Mouse (Mus musculus): Measurements from ENCODE around the gene Cc2d1a. TPM values are rescaled to one million over a fixed set of nuclear protein-coding genes. Genes with fewer than 3 reads are reported as not detected.

The Cc2d1a gene
- polyA plus RNA-seq, 1 experiment from 2014 or later = 18.6 TPM

DNA sequence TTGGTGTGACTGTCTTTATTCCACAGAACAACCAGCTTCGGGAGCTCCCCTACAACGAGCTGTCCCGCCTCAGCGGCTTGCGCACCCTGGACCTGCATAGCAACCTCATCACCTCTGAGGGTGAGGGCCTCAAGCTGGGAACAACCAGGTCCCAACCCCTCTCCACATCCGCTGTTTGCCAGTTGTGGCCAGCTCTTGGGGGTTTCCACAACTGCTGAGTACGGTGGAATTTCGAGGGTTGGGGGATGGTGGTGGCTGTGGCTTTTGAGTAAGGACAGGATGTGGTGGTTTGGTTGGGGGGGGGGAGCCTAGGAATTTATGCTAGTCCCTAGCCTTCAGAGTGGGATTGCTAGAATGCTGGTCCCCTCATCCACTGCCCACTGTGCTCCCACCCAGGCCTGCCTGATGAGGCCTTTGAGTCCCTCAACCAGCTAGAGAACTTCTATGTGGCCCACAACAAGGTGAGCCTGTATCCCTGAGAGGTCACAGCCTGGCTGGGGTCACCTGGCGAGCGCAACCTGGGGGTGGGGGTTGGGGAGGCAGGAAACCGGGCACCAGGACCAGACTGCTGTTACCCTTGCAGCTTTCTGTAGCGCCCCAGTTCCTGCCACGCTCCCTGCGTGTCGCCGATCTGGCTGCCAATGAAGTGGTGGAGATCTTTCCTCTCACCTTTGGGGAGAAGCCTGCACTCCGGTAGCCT lies 20.4 kb downstream of the Cc2d1a start:
- no peaks in the 10 kb centered on the region for H3K9me3 ChIP-seq (replicated peaks)
- WGBS = 71% methylated on average over 17 of the region's 17 CpGs
- ATAC-seq = no peak
- no peaks in the 10 kb centered on the region for H3K27me3 ChIP-seq
- no peak overlapping the region for H3K27ac ChIP-seq
- peaks cover 5% of the 10 kb centered on the region; the same call in 1 of the 2 replicates for H3K4me1 ChIP-seq
- peaks cover 10% of the 10 kb centered on the region for H3K36me3 ChIP-seq (ENCODE audit: poor library complexity, severe bottlenecking)
- no peak overlapping the region for H3K9ac ChIP-seq
- no peak overlapping the region for H3K4me2 ChIP-seq
- H3K4me3 ChIP-seq = no peak overlapping the region

DNA sequence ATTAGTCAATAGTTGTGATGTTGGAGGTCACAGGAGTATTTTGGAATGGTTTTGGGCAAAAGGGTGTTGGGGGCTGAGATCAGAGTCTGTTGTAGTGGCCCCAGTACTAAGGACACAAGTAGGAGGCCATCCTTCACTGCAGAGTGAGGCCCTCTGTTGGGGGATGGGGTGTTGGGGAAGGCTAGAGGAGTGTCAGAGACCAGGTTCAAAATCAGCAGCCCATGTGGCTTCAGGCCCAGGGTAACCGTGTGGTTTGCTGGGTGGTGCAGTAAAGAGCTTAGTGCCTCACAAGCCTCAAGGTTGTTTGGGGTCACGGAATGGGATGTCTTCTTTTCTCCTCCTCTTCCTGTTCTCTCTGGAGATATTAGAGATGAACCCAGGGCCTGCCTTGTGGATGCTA lies 21.0 kb downstream of the Cc2d1a start:
- no peak for ATAC-seq
- H3K4me1 ChIP-seq = peaks cover 5% of the 10 kb centered on the region; the same call in 1 of the 2 replicates
- H3K9ac ChIP-seq = no peak overlapping the region
- 67% methylated on average over 2 of the region's 2 CpGs for WGBS
- H3K27me3 ChIP-seq = no peaks in the 10 kb centered on the region
- no peak overlapping the region for H3K27ac ChIP-seq
- H3K4me2 ChIP-seq = no peak overlapping the region
- H3K9me3 ChIP-seq (replicated peaks) = no peaks in the 10 kb centered on the region
- H3K36me3 ChIP-seq (ENCODE audit: poor library complexity, severe bottlenecking) = peaks cover 4% of the 10 kb centered on the region
- no peak overlapping the region for H3K4me3 ChIP-seq

DNA sequence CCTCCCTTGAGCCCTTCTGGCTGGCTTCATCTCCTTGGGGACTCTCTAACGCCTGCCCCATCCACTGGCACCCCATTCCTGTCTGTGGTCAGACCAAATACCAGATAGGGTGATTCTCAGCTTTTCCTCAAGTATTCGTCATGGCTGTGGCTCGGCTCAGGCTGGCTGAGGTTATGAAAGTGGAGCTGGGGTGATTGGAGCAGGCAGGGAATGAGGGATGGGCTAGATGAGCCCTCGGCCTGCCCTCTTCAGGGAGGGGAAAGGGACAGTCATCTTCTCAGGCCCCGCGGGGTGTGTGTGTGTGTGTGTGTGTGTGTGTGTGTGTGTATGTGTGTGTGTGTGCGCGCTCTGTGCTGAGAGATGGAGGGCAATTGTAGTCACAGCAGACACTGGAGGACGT lies 22.1 kb downstream of the Cc2d1a start, which contains the start of gene Podnl1:
Gene Podnl1 (plus strand): TSS at position 334 of the 400 bp plus-strand sequence.
- Histone ChIP-seq H3K4me1 (peaks cover 3% of the 10 kb centered on the region; the same call in 1 of the 2 replicates), H3K9me3 (replicated peaks) (no peaks in the 10 kb centered on the region), H3K36me3 (ENCODE audit: poor library complexity, severe bottlenecking) (no peaks in the 10 kb centered on the region), H3K4me2 (no peak within 1 kb of the TSS), H3K9ac (no peak within 1 kb of the TSS), H3K4me3 (no peak within 1 kb of the TSS), H3K27ac (no peak within 1 kb of the TSS), H3K27me3 (no peaks in the 10 kb centered on the region)
- 63% methylated on average over 9 of the region's 9 CpGs for WGBS
- no peak for ATAC-seq

DNA sequence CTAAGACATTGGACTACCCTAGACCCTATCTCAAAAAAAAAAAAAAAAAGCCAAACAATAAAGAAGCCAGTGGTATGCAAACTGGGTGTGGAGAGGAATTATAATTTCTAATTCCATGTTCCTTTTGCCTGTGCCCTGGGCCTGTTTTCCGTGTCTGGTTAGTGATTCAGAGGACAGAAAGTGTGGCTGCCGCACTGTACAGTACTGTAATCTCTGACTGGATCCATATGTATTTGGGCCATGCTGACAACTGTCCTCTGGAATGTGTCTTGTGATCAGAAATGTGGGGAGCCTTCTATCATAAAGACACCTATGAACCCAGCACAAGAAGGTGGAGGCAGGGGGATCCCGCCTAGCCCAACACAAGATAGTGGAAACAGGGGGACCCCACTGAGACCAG lies 25.6 kb downstream of the Cc2d1a start:
- Histone ChIP-seq H3K27ac (no peak overlapping the region), H3K9ac (no peak overlapping the region), H3K27me3 (no peaks in the 10 kb centered on the region), H3K9me3 (replicated peaks) (0 out of 2 replicates have a peak, but pooled peaks cover 6% of the 10 kb centered on the region), H3K36me3 (ENCODE audit: poor library complexity, severe bottlenecking) (no peaks in the 10 kb centered on the region), H3K4me3 (no peak overlapping the region), H3K4me2 (no peak overlapping the region), H3K4me1 (no peaks in the 10 kb centered on the region)
- no peak for ATAC-seq
- 91% methylated on average over 3 of the region's 3 CpGs for WGBS

DNA sequence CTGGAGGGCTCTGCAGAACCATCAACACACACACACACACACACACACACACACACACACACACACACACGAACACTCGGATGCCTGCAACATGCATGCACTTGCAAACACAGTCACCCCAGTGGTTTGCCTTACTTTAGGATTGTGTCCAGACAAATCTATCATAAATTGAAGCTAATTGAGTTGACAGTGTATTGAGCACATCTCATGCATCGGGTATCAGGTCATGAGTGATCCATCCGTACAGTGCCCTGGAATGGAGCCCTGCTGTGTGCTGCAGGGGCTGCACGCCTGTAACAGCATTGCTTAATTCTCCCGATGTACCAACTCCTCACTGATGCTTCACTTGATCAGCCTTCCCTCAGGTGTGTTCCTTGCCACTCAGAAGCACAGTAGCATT lies 32.1 kb downstream of the Cc2d1a start:
- Histone ChIP-seq H3K36me3 (ENCODE audit: poor library complexity, severe bottlenecking) (no peaks in the 10 kb centered on the region), H3K4me1 (no peaks in the 10 kb centered on the region), H3K9me3 (replicated peaks) (0 out of 2 replicates have a peak, but pooled peaks cover 6% of the 10 kb centered on the region), H3K27me3 (no peaks in the 10 kb centered on the region), H3K27ac (no peak overlapping the region), H3K9ac (no peak overlapping the region), H3K4me3 (no peak overlapping the region), H3K4me2 (no peak overlapping the region)
- no peak for ATAC-seq
- 89% methylated on average over 6 of the region's 6 CpGs for WGBS

DNA sequence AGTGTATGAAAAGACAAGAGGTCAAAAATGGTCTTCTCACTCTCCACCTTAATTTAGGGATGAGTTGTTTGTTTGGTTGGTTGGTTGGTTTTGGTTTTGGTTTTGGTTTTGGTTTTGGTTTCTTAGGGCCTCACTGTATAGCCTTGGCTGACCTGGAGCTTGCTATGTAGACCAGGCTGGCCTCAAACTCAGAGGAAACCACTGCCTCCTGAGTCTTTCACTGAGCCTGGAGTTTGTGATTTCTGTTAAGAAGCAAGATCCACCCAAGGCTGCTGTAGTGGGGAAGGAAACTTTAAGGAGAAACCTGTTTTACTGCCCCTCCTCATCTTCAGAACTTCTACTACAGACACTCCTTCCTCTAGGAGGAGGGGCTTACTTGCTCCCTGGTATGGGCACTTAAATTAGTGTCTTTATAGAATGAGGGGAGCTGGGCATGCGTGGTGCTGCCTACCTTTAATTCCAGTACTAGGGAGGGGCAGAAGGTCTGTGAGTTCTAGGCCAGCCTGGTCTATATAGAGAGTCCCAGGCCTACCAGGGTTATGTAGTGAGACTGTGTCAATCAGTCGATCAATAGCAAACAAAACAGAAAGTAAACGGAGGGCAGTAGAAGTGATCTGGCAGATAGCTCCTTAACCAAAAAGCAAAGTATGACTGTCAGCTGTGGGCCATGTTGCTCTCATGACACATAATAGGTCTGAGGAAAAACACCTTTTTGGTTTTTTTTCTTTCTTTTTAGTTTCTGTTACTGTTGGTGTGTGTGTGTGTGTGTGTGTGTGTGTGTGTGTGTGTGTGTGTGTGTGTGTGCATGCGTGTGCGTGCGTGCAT lies 41.3 kb downstream of the Cc2d1a start:
- Histone ChIP-seq H3K4me3 (no peak overlapping the region), H3K4me1 (peaks cover 23% of the 10 kb centered on the region), H3K36me3 (ENCODE audit: poor library complexity, severe bottlenecking) (peaks cover 12% of the 10 kb centered on the region), H3K9ac (no peak overlapping the region), H3K27ac (no peak overlapping the region), H3K9me3 (replicated peaks) (0 out of 2 replicates have a peak, but pooled peaks cover 3% of the 10 kb centered on the region), H3K4me2 (no peak overlapping the region), H3K27me3 (no peaks in the 10 kb centered on the region)
- 96% methylated on average over 5 of the region's 6 CpGs for WGBS
- ATAC-seq = no peak

DNA sequence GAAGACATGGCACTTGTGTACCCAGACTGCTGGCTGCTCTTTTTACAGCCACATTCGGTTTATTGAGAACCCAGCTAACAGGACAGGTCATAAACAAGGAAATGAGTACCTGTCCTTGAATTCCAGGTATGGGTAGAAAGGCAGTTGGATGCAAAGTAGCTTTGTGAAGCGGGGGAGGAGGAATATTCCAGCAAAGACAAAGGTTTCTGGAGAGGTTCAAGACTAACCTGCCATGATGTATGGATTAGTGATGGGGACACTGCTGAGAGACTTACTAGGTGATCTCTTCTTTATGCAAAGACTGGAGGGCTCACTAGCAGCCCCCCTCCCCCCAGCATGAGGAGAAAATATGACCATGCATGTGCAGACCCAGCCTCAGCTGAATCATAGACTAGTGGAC lies 42.1 kb downstream of the Cc2d1a start:
- Histone ChIP-seq H3K4me2 (no peak overlapping the region), H3K27ac (no peak overlapping the region), H3K9ac (no peak overlapping the region), H3K27me3 (no peaks in the 10 kb centered on the region), H3K9me3 (replicated peaks) (0 out of 2 replicates have a peak, but pooled peaks cover 3% of the 10 kb centered on the region), H3K36me3 (ENCODE audit: poor library complexity, severe bottlenecking) (peaks cover 19% of the 10 kb centered on the region), H3K4me1 (peaks cover 25% of the 10 kb centered on the region), H3K4me3 (no peak overlapping the region)
- no peak for ATAC-seq
- 90% methylated on average over 2 of the region's 2 CpGs for WGBS

DNA sequence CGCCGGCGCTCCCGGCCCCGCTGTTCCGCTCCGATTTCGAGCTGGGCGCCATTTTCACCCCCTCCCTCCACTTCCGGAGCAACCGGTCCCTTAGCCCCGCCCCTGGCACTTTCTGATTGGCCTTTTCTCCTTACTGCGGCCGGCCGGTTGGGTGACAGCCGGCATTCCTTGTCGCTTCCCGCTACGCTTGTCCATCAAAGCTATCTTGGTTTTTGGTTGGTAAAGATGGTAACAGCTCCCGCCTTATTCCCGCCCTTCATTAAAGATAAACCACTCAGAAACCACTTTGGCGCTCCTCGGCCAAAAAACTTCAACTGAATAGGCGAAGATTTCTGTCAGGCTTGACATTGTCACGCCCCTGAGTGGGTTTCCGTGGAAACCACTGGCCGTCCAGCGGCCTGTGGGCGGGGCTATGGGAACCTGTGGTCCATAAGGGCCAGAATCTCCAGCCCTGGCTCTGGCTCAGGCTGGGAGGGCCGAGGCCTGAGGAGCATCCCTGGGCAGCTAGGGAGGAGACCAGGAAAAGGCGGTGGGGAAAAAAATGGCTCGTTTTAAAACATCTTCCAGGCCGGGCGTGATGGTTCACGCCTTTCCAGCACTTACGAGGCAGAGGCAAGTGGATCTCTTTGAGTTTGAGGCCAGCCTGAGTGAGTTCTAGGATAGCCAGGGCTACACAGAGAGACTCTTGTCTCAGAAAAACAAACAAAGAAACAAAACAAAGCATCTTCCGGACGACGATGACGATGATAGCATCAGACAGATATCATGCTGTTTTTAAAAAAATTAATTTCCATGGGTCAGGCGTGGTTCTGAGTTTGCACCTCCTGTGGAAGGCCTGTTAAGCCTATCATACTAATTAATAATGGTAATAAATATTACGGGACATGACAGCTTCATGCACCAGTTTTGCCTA lies 42.8 kb downstream of the Cc2d1a start, which contains the start of gene Dcaf15:
Gene Dcaf15 (minus strand): TSS at position 72 of the 913 bp plus-strand sequence.
- Histone ChIP-seq H3K9me3 (replicated peaks) (0 out of 2 replicates have a peak, but pooled peaks cover 3% of the 10 kb centered on the region), H3K4me2 (peak within 1 kb of the TSS; percentile 82), H3K27ac (peak within 1 kb of the TSS; percentile 92), H3K4me3 (peak within 1 kb of the TSS; percentile 68), H3K36me3 (ENCODE audit: poor library complexity, severe bottlenecking) (peaks cover 26% of the 10 kb centered on the region), H3K4me1 (peaks cover 25% of the 10 kb centered on the region), H3K27me3 (no peaks in the 10 kb centered on the region), H3K9ac (peak within 1 kb of the TSS; percentile 80)
- ATAC-seq = peak; percentile 97
- 6% methylated on average over 42 of the region's 42 CpGs for WGBS

DNA sequence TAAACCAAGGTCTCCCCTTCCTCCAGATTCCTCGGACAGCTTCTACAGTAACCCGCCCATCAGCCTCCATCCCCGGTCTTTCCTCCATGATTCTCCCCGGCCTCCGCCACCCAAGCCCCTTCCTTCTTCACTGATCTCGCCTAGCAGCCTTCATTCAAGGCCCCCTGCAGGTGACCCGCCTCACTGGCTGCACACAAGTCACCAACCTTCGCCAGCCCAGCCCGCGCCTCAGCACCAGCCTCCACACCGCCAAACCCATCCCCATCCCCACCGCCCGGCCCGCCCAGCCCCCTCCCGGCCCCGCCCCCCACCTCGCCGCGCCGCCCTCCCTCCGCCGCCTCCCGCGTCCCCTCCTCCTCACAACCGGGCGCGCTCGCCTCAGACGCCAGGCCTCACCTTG lies 43.5 kb downstream of the Cc2d1a start:
- WGBS = under 1% methylated on average over 14 of the region's 29 CpGs
- peaks cover 33% of the 10 kb centered on the region for H3K36me3 ChIP-seq (ENCODE audit: poor library complexity, severe bottlenecking)
- 0 out of 2 replicates have a peak, but pooled peaks cover 3% of the 10 kb centered on the region for H3K9me3 ChIP-seq (replicated peaks)
- peak overlapping the region; percentile 82 for H3K4me2 ChIP-seq
- no peaks in the 10 kb centered on the region for H3K27me3 ChIP-seq
- peaks cover 25% of the 10 kb centered on the region for H3K4me1 ChIP-seq
- ATAC-seq = peak; percentile 77
- H3K9ac ChIP-seq = peak overlapping the region; percentile 80
- peak overlapping the region; percentile 92 for H3K27ac ChIP-seq
- H3K4me3 ChIP-seq = peak overlapping the region; percentile 68

DNA sequence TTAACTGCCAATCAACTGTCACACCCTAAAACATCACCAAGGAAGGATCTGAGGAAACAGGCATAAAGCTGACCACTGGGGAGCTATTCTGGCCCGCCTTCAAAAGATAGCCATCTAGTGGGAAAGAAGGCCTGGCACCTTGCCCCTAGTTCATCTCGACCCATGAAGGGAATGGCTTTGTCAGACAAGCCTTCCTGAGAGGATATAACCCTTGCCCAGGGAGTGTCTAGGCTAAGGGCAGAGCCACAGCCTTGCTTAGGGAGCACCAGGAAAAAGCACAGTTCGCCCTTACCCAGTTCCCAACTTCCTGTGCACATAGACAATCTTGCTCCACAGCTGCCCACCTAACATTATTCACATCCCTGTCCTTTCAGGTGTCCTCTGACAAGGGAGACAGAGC lies 44.1 kb downstream of the Cc2d1a start:
- ATAC-seq = no peak
- Histone ChIP-seq H3K9me3 (replicated peaks) (0 out of 2 replicates have a peak, but pooled peaks cover 3% of the 10 kb centered on the region), H3K27me3 (no peaks in the 10 kb centered on the region), H3K27ac (peak overlapping the region; percentile 92), H3K9ac (peak overlapping the region; percentile 80), H3K36me3 (ENCODE audit: poor library complexity, severe bottlenecking) (peaks cover 39% of the 10 kb centered on the region), H3K4me1 (peaks cover 25% of the 10 kb centered on the region), H3K4me3 (peak overlapping the region; percentile 68), H3K4me2 (peak overlapping the region; percentile 82)
- WGBS = 43% methylated on average over 3 of the region's 3 CpGs

DNA sequence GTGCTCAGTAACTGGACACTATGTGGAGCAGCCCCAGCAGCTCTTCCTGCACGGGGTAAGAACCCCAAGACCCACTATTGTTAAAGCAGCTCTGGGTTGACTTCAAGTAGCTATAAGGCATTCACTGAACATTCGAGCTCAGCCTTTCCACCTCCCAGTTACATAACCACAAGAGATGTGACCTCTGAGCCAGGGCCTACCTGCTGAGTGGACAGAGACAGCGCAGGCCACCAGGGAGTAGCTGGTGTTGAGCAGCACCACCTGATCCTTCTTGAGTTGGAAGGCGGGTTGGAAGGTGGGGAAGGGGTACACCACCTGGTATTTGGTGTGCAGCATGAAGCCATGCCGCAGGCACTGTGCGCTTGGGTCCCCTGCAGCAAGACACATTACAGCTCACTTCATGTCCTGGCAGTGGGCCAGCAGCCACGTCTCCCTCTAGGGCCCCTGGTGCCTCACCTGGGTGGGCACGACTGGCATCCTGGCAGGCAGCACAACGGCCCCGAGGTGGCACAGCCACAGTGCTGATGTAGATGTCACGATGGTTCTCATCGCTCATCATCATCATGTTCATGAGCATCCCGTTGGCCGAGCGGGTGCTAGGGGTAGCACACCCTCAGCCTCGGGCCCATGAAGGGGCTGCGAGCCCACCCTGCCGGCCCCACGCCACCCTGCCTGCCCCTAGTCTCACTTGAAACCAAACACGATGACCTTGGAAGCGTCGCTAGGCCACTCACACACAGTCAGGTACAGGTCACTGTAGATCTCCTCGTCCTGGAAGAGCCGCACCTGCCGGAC lies 46.1 kb downstream of the Cc2d1a start:
- Histone ChIP-seq H3K27ac (no peak overlapping the region), H3K4me2 (no peak overlapping the region), H3K4me1 (peaks cover 25% of the 10 kb centered on the region), H3K9me3 (replicated peaks) (no peaks in the 10 kb centered on the region), H3K9ac (0 out of 2 replicates have a peak overlapping the region, but pooled peaks have one; percentile 16), H3K27me3 (no peaks in the 10 kb centered on the region), H3K4me3 (no peak overlapping the region), H3K36me3 (ENCODE audit: poor library complexity, severe bottlenecking) (peaks cover 59% of the 10 kb centered on the region)
- ATAC-seq = no peak
- 92% methylated on average over 25 of the region's 25 CpGs for WGBS

Data from forebrain, embryonic 13.5 days (tissue).